Mouse (Mus musculus): ENCODE measurements around the gene Txnrd3. TPM values are rescaled to one million over a fixed set of nuclear protein-coding genes. Genes with fewer than 3 reads are reported as not detected.

Txnrd3 gene
- 17.4 and 17.7 TPM in 2 replicates for polyA plus RNA-seq (2015; fragmentation: Nextera tagmentation; extraction: Ambion mirVana)

- peak within 1 kb of the TSS; percentile 83 for H3K4me3 ChIP-seq (replicated peaks)
- H3K4me1 ChIP-seq: peaks cover 11% of the 10 kb centered on the region
- no peaks in the 10 kb centered on the region for H3K36me3 ChIP-seq
- H3K9ac ChIP-seq: peak within 1 kb of the TSS; percentile 59
- H3K27ac ChIP-seq: peak within 1 kb of the TSS; percentile 97
- H3K27me3 ChIP-seq: no peaks in the 10 kb centered on the region
- H3K9me3 ChIP-seq (replicated peaks): no peaks in the 10 kb centered on the region
- under 1% methylated on average over 50 of the region's 51 CpGs for WGBS
- peak; percentile 94 for ATAC-seq (replicated peaks; ENCODE audit: low FRiP score)
- H3K4me2 ChIP-seq: peak within 1 kb of the TSS; percentile 94
Measured at GRCm38 (mm10) chr6:89643798-89644270, at the start of gene Txnrd3. Gene Txnrd3, plus strand, starts transcription at chr6:89643988.

- Histone ChIP-seq H3K4me2 (peak within 1 kb of the TSS; percentile 76), H3K27ac (no peak within 1 kb of the TSS), H3K27me3 (no peaks in the 10 kb centered on the region), H3K4me3 (replicated peaks) (peak within 1 kb of the TSS; percentile 85), H3K9ac (peak within 1 kb of the TSS; percentile 66), H3K36me3 (no peaks in the 10 kb centered on the region), H3K9me3 (replicated peaks) (no peaks in the 10 kb centered on the region), H3K4me1 (peaks cover 5% of the 10 kb centered on the region)
- under 1% methylated on average over 56 of the region's 56 CpGs for WGBS
- ATAC-seq (replicated peaks; ENCODE audit: low FRiP score): peak; percentile 100
Measured at GRCm38 (mm10) chr6:89595018-89595776, 48.6 kb upstream of the Txnrd3 start, which contains the start of gene Chchd6. Gene Chchd6, minus strand, starts transcription at chr6:89595652.

GRCm38 (mm10) chr6:89595777-89596146 lies 48.0 kb upstream of the Txnrd3 start:
- Histone ChIP-seq H3K9me3 (replicated peaks) (no peaks in the 10 kb centered on the region), H3K27me3 (no peaks in the 10 kb centered on the region), H3K4me3 (replicated peaks) (peak overlapping the region; percentile 85), H3K4me1 (peaks cover 5% of the 10 kb centered on the region), H3K9ac (no peak overlapping the region), H3K36me3 (no peaks in the 10 kb centered on the region), H3K27ac (no peak overlapping the region), H3K4me2 (peak overlapping the region; percentile 76)
- WGBS: 29% methylated on average over 5 of the region's 5 CpGs
- peak; percentile 66 for ATAC-seq (replicated peaks; ENCODE audit: low FRiP score)

- no peaks in the 10 kb centered on the region for H3K27me3 ChIP-seq
- H3K36me3 ChIP-seq: no peaks in the 10 kb centered on the region
- peaks cover 5% of the 10 kb centered on the region for H3K4me1 ChIP-seq
- H3K4me2 ChIP-seq: no peak overlapping the region
- no peak for ATAC-seq (replicated peaks; ENCODE audit: low FRiP score)
- H3K27ac ChIP-seq: no peak overlapping the region
- no peak overlapping the region for H3K9ac ChIP-seq
- 97% methylated on average over 1 of the region's 1 CpGs for WGBS
- no peak overlapping the region for H3K4me3 ChIP-seq (replicated peaks)
- H3K9me3 ChIP-seq (replicated peaks): no peaks in the 10 kb centered on the region
Measured at GRCm38 (mm10) chr6:89596510-89596909, 47.3 kb upstream of the Txnrd3 start.

- Histone ChIP-seq H3K9me3 (replicated peaks) (no peaks in the 10 kb centered on the region), H3K27ac (no peak overlapping the region), H3K4me1 (no peaks in the 10 kb centered on the region), H3K36me3 (no peaks in the 10 kb centered on the region), H3K4me3 (replicated peaks) (no peak overlapping the region), H3K9ac (no peak overlapping the region), H3K27me3 (no peaks in the 10 kb centered on the region), H3K4me2 (no peak overlapping the region)
- ATAC-seq (replicated peaks; ENCODE audit: low FRiP score): no peak
- WGBS: 70% methylated on average over 3 of the region's 3 CpGs
Measured at GRCm38 (mm10) chr6:89606096-89606495, 37.7 kb upstream of the Txnrd3 start.

- H3K9ac ChIP-seq: no peak overlapping the region
- H3K27ac ChIP-seq: no peak overlapping the region
- WGBS: 51% methylated on average over 4 of the region's 4 CpGs
- ATAC-seq (replicated peaks; ENCODE audit: low FRiP score): no peak
- no peak overlapping the region for H3K4me2 ChIP-seq
- H3K4me3 ChIP-seq (replicated peaks): no peak overlapping the region
- H3K4me1 ChIP-seq: no peaks in the 10 kb centered on the region
- H3K36me3 ChIP-seq: no peaks in the 10 kb centered on the region
- H3K9me3 ChIP-seq (replicated peaks): no peaks in the 10 kb centered on the region
- H3K27me3 ChIP-seq: no peaks in the 10 kb centered on the region
Measured at GRCm38 (mm10) chr6:89607999-89608398, 35.8 kb upstream of the Txnrd3 start.

- Histone ChIP-seq H3K27me3 (no peaks in the 10 kb centered on the region), H3K27ac (peak overlapping the region; percentile 67), H3K4me2 (no peak overlapping the region), H3K4me3 (replicated peaks) (no peak overlapping the region), H3K36me3 (no peaks in the 10 kb centered on the region), H3K9me3 (replicated peaks) (no peaks in the 10 kb centered on the region), H3K4me1 (peaks cover 28% of the 10 kb centered on the region), H3K9ac (no peak overlapping the region)
- peak; percentile 46; the same call in 1 of the 2 replicates for ATAC-seq (replicated peaks; ENCODE audit: low FRiP score)
- WGBS: 55% methylated on average over 15 of the region's 15 CpGs
Measured at GRCm38 (mm10) chr6:89613336-89614106, 30.3 kb upstream of the Txnrd3 start.

- Histone ChIP-seq H3K4me1 (peaks cover 28% of the 10 kb centered on the region), H3K4me2 (no peak overlapping the region), H3K4me3 (replicated peaks) (no peak overlapping the region), H3K9me3 (replicated peaks) (no peaks in the 10 kb centered on the region), H3K27me3 (no peaks in the 10 kb centered on the region), H3K27ac (peak overlapping the region; percentile 67), H3K36me3 (no peaks in the 10 kb centered on the region), H3K9ac (no peak overlapping the region)
- ATAC-seq (replicated peaks; ENCODE audit: low FRiP score): 0 out of 2 replicates have a peak, but pooled peaks have one; percentile 22
- 35% methylated on average over 2 of the region's 2 CpGs for WGBS
Measured at GRCm38 (mm10) chr6:89614107-89614471, 29.7 kb upstream of the Txnrd3 start.

- Histone ChIP-seq H3K27me3 (no peaks in the 10 kb centered on the region), H3K4me2 (no peak overlapping the region), H3K4me1 (peaks cover 28% of the 10 kb centered on the region), H3K9ac (no peak overlapping the region), H3K27ac (peak overlapping the region; percentile 80), H3K4me3 (replicated peaks) (no peak overlapping the region), H3K9me3 (replicated peaks) (no peaks in the 10 kb centered on the region), H3K36me3 (no peaks in the 10 kb centered on the region)
- 59% methylated on average over 7 of the region's 7 CpGs for WGBS
- ATAC-seq (replicated peaks; ENCODE audit: low FRiP score): peak; percentile 52
Measured at GRCm38 (mm10) chr6:89614596-89615372, 29.0 kb upstream of the Txnrd3 start.

- no peak for ATAC-seq (replicated peaks; ENCODE audit: low FRiP score)
- peaks cover 28% of the 10 kb centered on the region for H3K4me1 ChIP-seq
- H3K4me3 ChIP-seq (replicated peaks): no peak overlapping the region
- no peaks in the 10 kb centered on the region for H3K27me3 ChIP-seq
- 39% methylated on average over 7 of the region's 7 CpGs for WGBS
- H3K27ac ChIP-seq: peak overlapping the region; percentile 80
- H3K9ac ChIP-seq: no peak overlapping the region
- H3K9me3 ChIP-seq (replicated peaks): no peaks in the 10 kb centered on the region
- H3K4me2 ChIP-seq: no peak overlapping the region
- no peaks in the 10 kb centered on the region for H3K36me3 ChIP-seq
Measured at GRCm38 (mm10) chr6:89615373-89615755, 28.4 kb upstream of the Txnrd3 start.

GRCm38 (mm10) chr6:89622647-89623046 lies 21.1 kb upstream of the Txnrd3 start:
- Histone ChIP-seq H3K9me3 (replicated peaks) (no peaks in the 10 kb centered on the region), H3K9ac (no peak overlapping the region), H3K4me2 (no peak overlapping the region), H3K36me3 (no peaks in the 10 kb centered on the region), H3K4me1 (no peaks in the 10 kb centered on the region), H3K4me3 (replicated peaks) (no peak overlapping the region), H3K27ac (no peak overlapping the region), H3K27me3 (no peaks in the 10 kb centered on the region)
- WGBS: 86% methylated on average over 3 of the region's 3 CpGs
- no peak for ATAC-seq (replicated peaks; ENCODE audit: low FRiP score)
